Mouse (Mus musculus) gastrocnemius, postnatal 4 days (tissue): ENCODE results near the gene Tectb. TPM values are rescaled to one million over a fixed set of nuclear protein-coding genes. Genes with fewer than 3 reads are reported as not detected.

Experiments
- microRNA-seq: library from miRNA; unstranded; fragments of <30 nt; microRNA quantifications from one replicate; pipeline ENCODE4 v1.2.0, GENCODE M21; 2021
- total RNA-seq, 2 experiments: library from RNA; stranded (reverse); gene quantifications; 2 replicates each; pipeline ENCODE4 v1.2.3; 2021

Tectb gene
- total RNA-seq, 2 experiments from 2014 or later = 0.22 to 0.29 TPM

Small RNAs within 50 kb of the gene (microRNA-seq; reads per million reads assigned to microRNA genes)
- not detected for gene Mir6715

Other genes starting within 250 kb of the Tectb start
- gene Gpam, start 53.5 kb upstream of the Tectb start, total RNA-seq = 10 to 100 TPM; 67.6 to 79.1 TPM
- under 1 TPM in 1 of 2 experiments, not detected in 1; 0.10 TPM for gene Gucy2g, start 60.5 kb downstream of the Tectb start, total RNA-seq
- gene Acsl5, start 71.2 kb downstream of the Tectb start, total RNA-seq = 10 to 100 TPM; 12.0 to 12.4 TPM
- gene Zdhhc6, start 135.3 kb downstream of the Tectb start, total RNA-seq = 10 to 100 TPM; 27.8 to 30.8 TPM
- 10 to 100 TPM; 18.5 to 21.4 TPM for gene Vti1a, start 135.6 kb downstream of the Tectb start, total RNA-seq